Mouse (Mus musculus) left cerebral cortex, postnatal 14 days (tissue): ENCODE results near the gene Cdhr5. TPM values are rescaled to one million over a fixed set of nuclear protein-coding genes. Genes with fewer than 3 reads are reported as not detected.

Source experiments
- DNase-seq, 2 experiments: peaks; one replicate each; pipeline ENCODE4 v3.0.0; 2021 to 2022; ENCODE audit warnings: low spot score in 2 of 2, mixed read lengths in 1 of 2
- intact Hi-C: fragments of 180-260 bp; cut with DNase I; formaldehyde crosslinking; loops from one replicate; pipeline ENCODE4 v1.15.1; 2025
- long read RNA-seq, 2 experiments: library from polyadenylated mRNA; stranded (forward); transcript quantifications; one replicate each; pipeline ENCODE4 v2.0.0; 2021
- total RNA-seq, 2 experiments: library from RNA; stranded (reverse); gene quantifications; 2 replicates each; pipeline ENCODE4 v1.2.3; 2021

Gene Cdhr5
- not detected for total RNA-seq
- long read RNA-seq, experiment 1: 0 reads
- long read RNA-seq, experiment 2: 0 reads

- no peak for DNase-seq
- intact Hi-C loops: no loop called here
Observed at GRCm38 (mm10) chr7:141276546-141276945, at the start of gene Cdhr5. Gene Cdhr5 (minus strand): TSS chr7:141276786.

DNA sequence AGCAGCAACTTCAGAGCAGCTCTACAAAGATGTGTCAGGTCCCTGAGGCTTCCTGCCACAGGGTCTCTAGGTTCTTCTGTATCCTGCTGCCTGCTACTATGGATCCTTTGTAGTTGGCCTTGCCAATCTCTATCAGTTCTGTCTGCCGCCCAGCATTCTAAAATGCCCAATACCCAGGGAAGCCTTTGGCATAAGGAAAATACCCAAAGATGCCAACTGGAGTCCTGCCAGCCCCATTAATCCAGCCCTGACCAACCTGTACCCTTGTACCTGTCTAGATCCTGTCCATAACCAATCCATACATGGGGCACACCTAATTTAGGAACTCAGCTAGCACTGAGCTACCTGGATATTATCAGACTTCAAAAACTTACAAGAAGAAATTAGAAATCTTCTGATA is 48.1 kb upstream of the Cdhr5 start:
- intact Hi-C loops: loop anchor here (5.0 kb wide), 1 partner anchor 38 kb away; no protein-coding TSS in a partner anchor

DNA sequence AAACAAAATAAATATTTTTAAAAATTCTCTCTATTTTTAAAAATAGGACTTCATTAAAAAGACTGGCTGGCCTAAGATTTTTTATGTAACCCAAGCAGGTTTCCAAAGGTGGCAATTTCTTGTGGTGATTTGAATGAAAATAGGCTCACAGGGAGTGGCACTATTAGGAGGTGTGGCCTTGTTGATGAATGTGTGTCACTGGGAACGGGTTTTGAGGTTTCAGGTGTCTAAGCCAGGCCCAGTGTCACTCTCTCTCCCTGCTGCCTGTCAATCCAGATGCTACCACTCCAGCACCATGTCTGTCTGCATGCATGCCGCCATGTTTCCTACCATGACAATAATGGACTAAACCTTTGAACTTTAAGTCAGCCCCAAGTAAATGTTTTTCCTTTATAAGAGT is 42.9 kb upstream of the Cdhr5 start:
- DNase-seq: no peak
- intact Hi-C loops: loop anchor here (10.0 kb wide), 1 partner anchor 65 kb away; no protein-coding TSS in a partner anchor

More for the DNA sequence above, 48.1 kb upstream of the Cdhr5 start:
- DNase-seq: no peak

DNA sequence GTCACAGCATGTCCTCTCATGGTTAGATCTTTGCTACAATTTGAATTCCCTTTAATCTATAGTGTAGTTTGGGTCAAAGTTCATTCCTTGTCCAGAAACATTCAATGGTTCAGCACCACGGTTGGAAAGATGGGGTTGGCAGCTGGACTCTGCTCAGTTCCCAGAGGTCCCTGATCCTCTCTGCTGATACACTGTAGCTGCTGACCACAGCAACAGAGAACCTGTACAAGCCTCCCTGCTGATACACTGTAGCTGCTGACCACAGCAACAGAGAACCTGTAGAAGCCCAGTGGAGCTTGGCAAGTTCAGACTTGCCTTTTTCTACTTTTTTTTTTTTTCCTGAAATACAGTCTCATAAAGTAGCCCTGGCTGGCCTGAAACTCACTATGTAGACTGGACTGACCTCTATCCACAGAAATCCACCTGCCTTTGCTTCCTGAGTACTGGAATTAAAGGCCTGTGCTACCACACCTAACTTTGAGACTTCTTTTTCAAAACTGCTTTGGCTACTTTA is 41.1 kb upstream of the Cdhr5 start:
- no peak for DNase-seq
- intact Hi-C loops: loop anchor here (10.0 kb wide), 1 partner anchor 63 kb away; no protein-coding TSS in a partner anchor

GRCm38 (mm10) chr7:141315974-141316373 is 39.4 kb upstream of the Cdhr5 start:
- intact Hi-C loops: loop anchor here (10.0 kb wide), 1 partner anchor 61 kb away; no protein-coding TSS in a partner anchor
- DNase-seq: peak; percentile 34 to 50

- DNase-seq: peak; percentile 52 to 55
- intact Hi-C loops: loop anchor here (10.0 kb wide), 1 partner anchor 60 kb away; no protein-coding TSS in a partner anchor
Observed at GRCm38 (mm10) chr7:141315076-141315475, 38.5 kb upstream of the Cdhr5 start.

DNA sequence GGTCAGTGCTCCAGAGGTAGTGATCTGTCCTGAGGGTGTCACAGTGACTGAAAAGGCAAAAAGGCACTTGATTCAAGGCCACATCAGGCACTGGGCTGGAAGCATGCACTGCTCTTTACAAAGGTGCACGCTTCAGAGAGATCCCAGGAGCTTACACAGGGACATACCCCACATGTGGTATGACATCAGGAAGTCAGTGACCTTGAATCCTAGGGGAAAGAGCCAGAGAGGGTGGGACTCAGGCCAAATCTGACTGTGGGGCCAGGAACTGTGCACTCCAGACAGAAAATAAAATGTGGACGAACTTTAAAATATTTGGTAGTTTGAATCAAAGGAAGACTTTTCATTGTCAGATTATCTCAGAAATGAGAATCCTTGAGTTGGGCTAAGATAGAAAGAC is 37.8 kb upstream of the Cdhr5 start:
- DNase-seq: no peak
- intact Hi-C loops: loop anchor here (10.0 kb wide), 1 partner anchor 60 kb away; no protein-coding TSS in a partner anchor

GRCm38 (mm10) chr7:141304537-141304936 is 28.0 kb upstream of the Cdhr5 start:
- intact Hi-C loops: no loop called here
- no peak for DNase-seq

DNA sequence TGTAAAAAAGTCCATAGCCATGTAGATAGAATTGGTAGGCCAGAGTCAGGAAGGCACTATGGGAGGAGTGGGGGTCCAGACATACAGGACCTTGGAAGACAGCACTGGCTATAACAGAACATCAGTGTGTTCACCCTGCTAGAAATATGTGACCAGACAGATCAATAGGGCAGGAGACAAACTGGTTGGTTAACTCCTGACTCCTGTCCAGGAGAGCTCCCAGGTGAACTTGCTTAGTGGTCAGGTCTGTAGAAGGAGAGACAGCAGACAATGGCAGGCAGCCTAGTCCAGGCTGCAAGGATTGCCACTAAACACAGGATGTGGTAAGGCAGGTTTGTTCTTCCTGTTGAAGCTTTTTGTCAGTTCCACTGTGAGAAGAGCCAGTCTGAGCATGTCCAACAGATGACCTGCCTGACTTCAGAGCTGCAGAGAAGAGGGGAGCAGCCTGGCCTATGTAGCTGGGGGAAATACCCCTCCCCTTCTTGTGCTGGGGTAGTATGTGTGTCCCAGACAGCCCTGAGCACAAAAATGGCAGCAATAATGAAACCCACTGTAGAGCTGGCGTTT is 26.2 kb upstream of the Cdhr5 start:
- intact Hi-C loops: no loop called here
- DNase-seq: no peak

DNA sequence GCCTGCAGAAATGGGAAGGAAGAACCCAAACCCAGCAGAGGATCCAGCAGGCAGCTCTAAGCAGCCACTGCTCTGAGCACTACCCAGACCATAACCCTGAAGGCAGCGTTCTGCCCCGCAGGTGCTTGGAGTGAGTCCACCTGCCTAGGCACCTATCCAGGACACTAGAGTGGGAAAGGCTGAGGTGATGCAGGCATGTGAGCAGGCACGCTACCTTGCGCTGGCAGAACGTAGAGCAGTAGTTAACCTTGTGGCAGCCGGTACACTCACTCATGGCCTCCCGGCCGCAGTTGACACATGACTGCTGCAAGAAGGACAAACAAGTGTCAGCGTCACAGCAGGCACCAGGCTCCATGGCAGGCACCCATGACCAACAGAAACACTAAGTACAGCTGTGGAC is 24.8 kb upstream of the Cdhr5 start:
- intact Hi-C loops: no loop called here
- DNase-seq: no peak

- peak in 1 of 2 experiments; percentile 37 for DNase-seq
- intact Hi-C loops: no loop called here
Observed at GRCm38 (mm10) chr7:141299175-141299574, 22.6 kb upstream of the Cdhr5 start.

DNA sequence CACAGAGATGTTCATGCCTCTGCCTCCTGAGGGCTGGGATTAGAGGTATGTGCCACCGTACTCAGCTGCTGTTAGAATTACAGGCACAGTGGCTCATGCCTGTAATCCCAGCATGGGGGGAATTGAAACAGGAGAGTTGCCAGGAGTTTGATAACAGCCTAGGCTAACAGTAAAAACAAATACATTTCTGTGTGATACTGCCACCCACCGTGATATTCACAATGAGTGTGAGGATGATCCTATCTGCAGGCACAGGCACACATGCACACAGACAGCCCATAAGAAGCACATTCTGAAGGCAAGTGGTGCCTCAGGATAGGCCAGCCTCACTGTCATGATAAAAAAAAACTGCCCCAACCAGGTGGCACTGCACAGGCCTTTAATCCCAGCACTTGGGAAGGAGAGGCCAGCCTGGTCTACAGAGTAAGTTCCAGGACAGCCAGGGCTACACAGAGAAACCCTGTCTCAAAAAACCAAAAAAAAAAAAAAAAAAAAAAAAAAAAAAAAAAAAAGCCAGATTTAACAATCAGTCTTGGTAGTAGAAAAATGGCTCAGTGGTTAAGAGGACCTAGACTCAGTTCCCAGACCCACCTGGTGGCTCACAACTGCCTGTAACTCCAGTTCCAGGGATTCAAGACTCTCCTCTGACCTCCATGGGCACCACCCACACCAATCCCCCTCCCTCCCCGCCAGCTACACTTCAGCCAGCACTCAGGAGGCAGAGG is 21.5 kb upstream of the Cdhr5 start:
- intact Hi-C loops: no loop called here

GRCm38 (mm10) chr7:141294479-141294878 is 17.9 kb upstream of the Cdhr5 start:
- DNase-seq: no peak
- intact Hi-C loops: no loop called here

More for the DNA sequence above, 21.5 kb upstream of the Cdhr5 start:
- no peak for DNase-seq

DNA sequence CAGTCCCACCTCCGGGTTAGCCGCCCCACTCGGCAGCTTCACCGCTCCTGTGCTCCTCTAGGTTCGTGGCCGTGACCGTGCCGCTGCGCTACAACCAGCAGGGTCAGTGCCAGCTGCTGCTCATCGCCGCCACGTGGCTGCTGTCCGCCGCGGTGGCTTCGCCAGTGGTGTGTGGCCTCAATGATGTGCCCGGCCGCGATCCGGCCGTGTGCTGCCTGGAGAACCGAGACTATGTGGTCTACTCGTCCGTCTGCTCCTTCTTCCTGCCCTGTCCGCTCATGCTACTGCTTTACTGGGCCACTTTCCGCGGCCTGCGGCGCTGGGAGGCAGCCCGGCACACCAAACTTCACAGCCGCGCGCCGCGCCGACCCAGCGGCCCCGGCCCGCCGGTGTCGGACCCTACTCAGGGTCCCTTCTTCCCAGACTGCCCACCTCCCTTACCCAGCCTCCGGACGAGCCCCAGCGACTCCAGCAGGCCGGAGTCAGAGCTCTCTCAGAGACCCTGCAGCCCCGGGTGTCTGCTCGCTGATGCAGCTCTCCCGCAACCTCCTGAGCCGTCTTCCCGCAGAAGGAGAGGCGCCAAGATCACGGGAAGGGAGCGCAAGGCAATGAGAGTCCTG is 17.4 kb upstream of the Cdhr5 start:
- DNase-seq: no peak

GRCm38 (mm10) chr7:141292583-141293388 is 16.2 kb upstream of the Cdhr5 start:
- peak in 1 of 2 experiments; percentile 44 for DNase-seq
- intact Hi-C loops: no loop called here

More for the DNA sequence above, 17.4 kb upstream of the Cdhr5 start:
- intact Hi-C loops: no loop called here

DNA sequence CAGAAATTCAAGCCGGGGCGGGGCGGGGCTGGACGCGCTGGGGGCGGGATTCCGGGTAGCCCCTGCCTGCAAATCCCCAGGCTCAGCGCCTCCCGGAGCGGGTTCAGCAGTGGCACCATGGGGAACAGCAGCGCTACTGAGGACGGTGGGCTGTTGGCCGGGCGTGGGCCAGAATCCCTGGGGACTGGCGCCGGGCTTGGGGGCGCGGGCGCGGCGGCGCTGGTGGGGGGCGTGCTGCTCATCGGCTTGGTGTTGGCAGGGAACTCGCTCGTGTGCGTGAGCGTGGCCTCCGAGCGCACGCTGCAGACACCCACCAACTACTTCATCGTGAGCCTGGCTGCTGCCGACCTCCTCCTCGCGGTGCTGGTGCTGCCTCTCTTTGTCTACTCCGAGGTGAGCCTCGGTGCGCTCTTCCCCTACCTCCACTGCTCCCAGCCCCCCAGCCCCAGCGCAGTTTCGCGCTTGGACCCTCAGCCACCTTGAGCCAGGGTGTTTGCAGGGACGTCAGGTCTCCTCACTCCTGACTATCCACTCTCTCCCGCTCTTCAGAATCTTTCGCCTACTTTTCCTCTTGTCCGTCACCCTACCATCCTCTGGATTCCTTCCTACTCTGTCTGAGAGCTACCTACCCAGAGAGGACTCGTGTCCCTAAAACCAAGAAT is 15.5 kb upstream of the Cdhr5 start, which contains the start of gene Drd4:
Gene Drd4 (plus strand): TSS at position 86 of the 662 bp plus-strand sequence.
- intact Hi-C loops: no loop called here
- peak; percentile 24 to 42 for DNase-seq

DNA sequence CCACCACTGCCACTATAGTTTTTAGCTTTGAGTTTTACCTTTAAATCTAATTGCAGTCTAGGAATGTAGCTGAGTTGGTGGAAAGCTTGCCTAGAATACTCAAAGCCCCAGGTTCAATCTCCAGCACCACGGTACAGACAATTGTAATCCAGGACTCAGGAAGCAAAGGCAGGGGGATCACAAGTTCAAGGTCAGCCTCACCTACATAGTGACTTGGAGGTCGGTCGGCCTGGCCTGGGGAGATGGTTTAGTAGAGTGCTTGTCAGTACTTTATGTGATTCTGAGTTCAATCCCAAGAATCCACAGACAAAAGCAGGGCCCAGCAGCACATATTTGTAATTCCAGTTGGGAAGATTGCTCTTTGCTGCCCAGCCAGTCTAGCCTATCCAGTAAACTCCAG is 11.5 kb upstream of the Cdhr5 start:
- no peak for DNase-seq
- intact Hi-C loops: no loop called here

GRCm38 (mm10) chr7:141282756-141283155 is 6.2 kb upstream of the Cdhr5 start:
- intact Hi-C loops: no loop called here
- DNase-seq: no peak

- DNase-seq: no peak
- intact Hi-C loops: no loop called here
Observed at GRCm38 (mm10) chr7:141281442-141281841, 4.9 kb upstream of the Cdhr5 start.
